Comparison of ENCODE assay signal across 26 mouse cellular contexts in genomic region chr3:121255501-121255900, GRCm38 (mm10).
"Had no signal": no experiment of that assay in that cellular context is flagged by ENCODE, and none has a peak within 500 bp of the region (broad histone marks: within the 10 kb centered on the region; RNA-seq: fewer than 3 reads in every experiment).

No protein-coding gene starts in this region.

- H3K27ac ChIP-seq: embryonic facial prominence, embryonic 10.5 days; embryonic facial prominence, embryonic 12.5 days; embryonic facial prominence, embryonic 13.5 days; embryonic facial prominence, embryonic 15.5 days; forebrain, embryonic 10.5 days; forebrain, embryonic 12.5 days; forebrain, embryonic 13.5 days; forebrain, embryonic 15.5 days; heart, adult 2 months had no signal

- DNase-seq: cerebellum, adult 18-20 months; cerebellum, adult 2 months; cerebellum, adult 8-10 months; cerebellum, adult 9-10 months; cerebellum, adult 9-11 months; cerebellum, postnatal 10 days; cerebellum, postnatal 14 days; cerebellum, postnatal 25 days; cerebellum, postnatal 36 days; embryo, embryonic 11 days; forebrain, postnatal 0 days; gastrocnemius, postnatal 10 days; heart, adult 11 months; heart, adult 18-20 months; heart, adult 2 months had no signal

- ATAC-seq: forebrain, embryonic 13.5 days; forebrain, embryonic 14.5 days; forebrain, embryonic 15.5 days; forebrain, embryonic 16.5 days; forebrain, postnatal 0 days had no signal

- H3K4me2 ChIP-seq: embryonic facial prominence, embryonic 12.5 days; embryonic facial prominence, embryonic 13.5 days; embryonic facial prominence, embryonic 15.5 days; forebrain, embryonic 12.5 days; forebrain, embryonic 13.5 days; forebrain, embryonic 15.5 days had no signal

- H3K27me3 ChIP-seq: forebrain, embryonic 15.5 days had no signal

- H3K4me3 ChIP-seq: embryonic facial prominence, embryonic 10.5 days; embryonic facial prominence, embryonic 12.5 days; embryonic facial prominence, embryonic 13.5 days; embryonic facial prominence, embryonic 15.5 days; erythroblast, embryonic 14.5 days; forebrain, embryonic 10.5 days; forebrain, embryonic 12.5 days; forebrain, embryonic 13.5 days; forebrain, embryonic 15.5 days; heart, adult 2 months had no signal

- H3K9ac ChIP-seq: embryonic facial prominence, embryonic 12.5 days; embryonic facial prominence, embryonic 13.5 days; embryonic facial prominence, embryonic 15.5 days; forebrain, embryonic 12.5 days; forebrain, embryonic 13.5 days; forebrain, embryonic 15.5 days; forebrain, postnatal 0 days had no signal

- H3K9me3 ChIP-seq: embryonic facial prominence, embryonic 10.5 days; embryonic facial prominence, embryonic 12.5 days; embryonic facial prominence, embryonic 13.5 days; embryonic facial prominence, embryonic 15.5 days; forebrain, embryonic 10.5 days; forebrain, embryonic 12.5 days; forebrain, embryonic 13.5 days; forebrain, embryonic 15.5 days had no signal

- H3K4me1 ChIP-seq: embryonic facial prominence, embryonic 10.5 days; embryonic facial prominence, embryonic 12.5 days; embryonic facial prominence, embryonic 15.5 days; forebrain, embryonic 10.5 days; forebrain, embryonic 12.5 days had no signal

- H3K36me3 ChIP-seq: embryonic facial prominence, embryonic 10.5 days; embryonic facial prominence, embryonic 12.5 days; embryonic facial prominence, embryonic 13.5 days; embryonic facial prominence, embryonic 15.5 days; forebrain, embryonic 10.5 days; forebrain, embryonic 12.5 days; forebrain, embryonic 15.5 days had no signal
